Mouse (Mus musculus): Measurements from ENCODE around the gene Spred2.

GRCm38 (mm10) chr11:20066106-20066505 lies 141.9 kb downstream of the Spred2 start:
- no peak for TF ChIP-seq CTCF (IDR thresholded peaks at IDR 0.05; ENCODE audit: insufficient read depth, low read depth, low read length)
- no peak for TF ChIP-seq POLR2A (IDR thresholded peaks at IDR 0.05; ENCODE audit: insufficient read depth, low read depth, low read length)
